Mouse (Mus musculus) CH12.LX (cell line): ENCODE measurements around the gene Vil1. TPM values are rescaled to one million over a fixed set of nuclear protein-coding genes. Genes with fewer than 3 reads are reported as not detected.
A peak's percentile ranks its signal among the peaks of the same experiment; 100 is the strongest.

ENCODE experiments used
- DNase-seq: peaks from one replicate; pipeline ENCODE4 v3.0.0-alpha.2; 2013; ENCODE audit errors: extremely low read depth
- H3K27ac ChIP-seq: 2 replicates; pipeline ENCODE4 v1.5.1; 2012; ENCODE audit warnings: low read depth, mild to moderate bottlenecking, control low read depth, moderate library complexity; ENCODE audit not compliant: insufficient read depth
- H3K27me3 ChIP-seq: replicated peaks from 2 replicates; pipeline ENCODE3; 2012; ENCODE audit warnings: inconsistent platforms
- H3K36me3 ChIP-seq, 2 experiments: replicated peaks in 1 of 2; 2 replicates each; pipeline versions ENCODE3 to v1.6.1; 2012; ENCODE audit warnings: inconsistent platforms in 1 of 2, low read length in 1 of 2, mild to moderate bottlenecking in 1 of 2, mixed read lengths in 1 of 2, moderate library complexity in 1 of 2; ENCODE audit not compliant: control insufficient read depth in 1 of 2, insufficient read depth in 1 of 2
- H3K4me1 ChIP-seq, 2 experiments: 2 replicates each; pipeline ENCODE4 v1.6.1; 2012; ENCODE audit warnings: inconsistent platforms in 1 of 2, moderate library complexity in 1 of 2; ENCODE audit not compliant: insufficient read depth in 2 of 2, control insufficient read depth in 1 of 2
- H3K4me2 ChIP-seq: 2 replicates; pipeline ENCODE4 v1.6.1; 2012; ENCODE audit warnings: low read depth, mild to moderate bottlenecking, control low read depth; ENCODE audit not compliant: poor library complexity, insufficient read depth, severe bottlenecking
- H3K4me3 ChIP-seq, 3 experiments: fragments of 150-350 bp in 1 of 3; sonication (generic) in 1 of 3; replicated peaks in 1 of 3; 2 replicates each; pipeline versions ENCODE3 to v1.5.1; 2011 to 2012; ENCODE audit warnings: low read depth in 2 of 3, low read length in 2 of 3, mild to moderate bottlenecking in 2 of 3, moderate library complexity in 2 of 3, control low read depth in 1 of 3, improper control_type of control experiment in 1 of 3, inconsistent platforms in 1 of 3, mixed read lengths in 1 of 3; ENCODE audit not compliant: poor library complexity in 1 of 3
- H3K79me2 ChIP-seq: replicated peaks from 2 replicates; pipeline ENCODE4 v1.6.1; 2012; ENCODE audit warnings: mild to moderate bottlenecking, moderate library complexity; ENCODE audit not compliant: control insufficient read depth, poor library complexity, insufficient read depth, severe bottlenecking; ENCODE audit errors: extremely low read depth
- H3K9ac ChIP-seq: 2 replicates; pipeline ENCODE4 v1.6.1; 2012; ENCODE audit warnings: low read depth, mild to moderate bottlenecking, control low read depth, moderate library complexity; ENCODE audit not compliant: insufficient read depth
- H3K9me3 ChIP-seq: replicated peaks from 2 replicates; pipeline ENCODE3; 2012; ENCODE audit warnings: low read length, inconsistent platforms, mixed read lengths
- BHLHE40 ChIP-seq: IDR thresholded peaks from 2 replicates; pipeline ENCODE4 v1.6.1; 2011; ENCODE audit warnings: mild to moderate bottlenecking, low read depth, low read length, improper control_type of control experiment
- CHD1 ChIP-seq: IDR thresholded peaks from 2 replicates; pipeline ENCODE4 v1.6.1; 2012; ENCODE audit warnings: low read depth, low read length, improper control_type of control experiment, inconsistent platforms
- CHD2 ChIP-seq: IDR thresholded peaks from 2 replicates; pipeline ENCODE4 v1.6.1; 2011; ENCODE audit warnings: low read length, improper control_type of control experiment
- CTCF ChIP-seq, 2 experiments: IDR thresholded peaks in 1 of 2; conservative IDR thresholded peaks in 1 of 2; 2 replicates each; pipeline ENCODE4 v1.5.1; 2011 to 2012; ENCODE audit warnings: low read depth in 2 of 2, low read length in 2 of 2, improper control_type of control experiment in 1 of 2, inconsistent platforms in 1 of 2, mild to moderate bottlenecking in 1 of 2, moderate library complexity in 1 of 2
- E2F4 ChIP-seq: IDR thresholded peaks from 2 replicates; pipeline ENCODE4 v1.6.1; 2011; ENCODE audit warnings: low read depth, low read length, improper control_type of control experiment; ENCODE audit not compliant: insufficient replicate concordance
- ELF1 ChIP-seq: IDR thresholded peaks from 2 replicates; pipeline ENCODE4 v1.6.1; 2014; ENCODE audit warnings: low read depth, mild to moderate bottlenecking, inconsistent platforms, low read length, improper control_type of control experiment
- EP300 ChIP-seq: IDR thresholded peaks from 2 replicates; pipeline ENCODE4 v1.6.1; 2011; ENCODE audit warnings: low read length, improper control_type of control experiment
- ETS1 ChIP-seq: conservative IDR thresholded peaks from 2 replicates; pipeline ENCODE4 v1.6.1; 2012; ENCODE audit warnings: low read depth, mild to moderate bottlenecking, inconsistent platforms, low read length, improper control_type of control experiment, moderate library complexity
- GABPA ChIP-seq: IDR thresholded peaks from 2 replicates; pipeline ENCODE4 v1.6.1; 2012; ENCODE audit warnings: low read depth, low read length, improper control_type of control experiment, inconsistent platforms; ENCODE audit not compliant: insufficient replicate concordance
- IRF4 ChIP-seq: IDR thresholded peaks from 2 replicates; pipeline ENCODE4 v1.6.1; 2014; ENCODE audit warnings: low read depth, mild to moderate bottlenecking, inconsistent platforms, low read length, improper control_type of control experiment
- JUND ChIP-seq: conservative IDR thresholded peaks from 2 replicates; pipeline ENCODE4 v1.6.1; 2011; ENCODE audit warnings: low read depth, low read length, improper control_type of control experiment
- MAFK ChIP-seq: IDR thresholded peaks from 2 replicates; pipeline ENCODE4 v1.6.1; 2011; ENCODE audit warnings: low read length, improper control_type of control experiment; ENCODE audit not compliant: insufficient replicate concordance
- MAX ChIP-seq: IDR thresholded peaks from 2 replicates; pipeline ENCODE4 v1.6.1; 2011; ENCODE audit warnings: low read length, improper control_type of control experiment
- MAZ ChIP-seq: IDR thresholded peaks from 2 replicates; pipeline ENCODE4 v1.6.1; 2012; ENCODE audit warnings: low read depth, mild to moderate bottlenecking, inconsistent platforms, low read length, improper control_type of control experiment, moderate library complexity
- MYC ChIP-seq: IDR thresholded peaks from 2 replicates; pipeline ENCODE4 v1.6.1; 2011; ENCODE audit warnings: low read depth, mild to moderate bottlenecking, improper control_type of control experiment, low read length
- NRF1 ChIP-seq: IDR thresholded peaks from 2 replicates; pipeline ENCODE4 v1.6.1; 2014; ENCODE audit warnings: low read depth, mild to moderate bottlenecking, inconsistent platforms, low read length, improper control_type of control experiment, moderate library complexity
- PAX5 ChIP-seq: IDR thresholded peaks from 2 replicates; pipeline ENCODE4 v1.6.1; 2012; ENCODE audit warnings: low read length, inconsistent platforms, mixed read lengths
- POLR2A ChIP-seq: IDR thresholded peaks from 2 replicates; pipeline ENCODE4 v1.6.1; 2011; ENCODE audit warnings: low read depth, mild to moderate bottlenecking, improper control_type of control experiment, low read length
- POLR2AphosphoS2 ChIP-seq: IDR thresholded peaks from 2 replicates; pipeline ENCODE4 v1.6.1; 2011; ENCODE audit warnings: low read depth, low read length, improper control_type of control experiment
- RAD21 ChIP-seq: IDR thresholded peaks from 2 replicates; pipeline ENCODE4 v1.6.1; 2011; ENCODE audit warnings: low read depth, mild to moderate bottlenecking, low read length, improper control_type of control experiment, moderate library complexity
- RCOR1 ChIP-seq: conservative IDR thresholded peaks from 2 replicates; pipeline ENCODE4 v1.6.1; 2012; ENCODE audit warnings: low read depth, mild to moderate bottlenecking, inconsistent platforms, low read length, improper control_type of control experiment
- SMC3 ChIP-seq: IDR thresholded peaks from 2 replicates; pipeline ENCODE4 v1.6.1; 2011; ENCODE audit warnings: low read depth, low read length, improper control_type of control experiment
- TBP ChIP-seq: conservative IDR thresholded peaks from 2 replicates; pipeline ENCODE4 v1.6.1; 2011; ENCODE audit warnings: low read depth, low read length, improper control_type of control experiment
- TCF12 ChIP-seq: IDR thresholded peaks from 2 replicates; pipeline ENCODE4 v1.6.1; 2014; ENCODE audit warnings: low read depth, mild to moderate bottlenecking, inconsistent platforms, low read length, improper control_type of control experiment
- UBTF ChIP-seq: IDR thresholded peaks from 2 replicates; pipeline ENCODE4 v1.6.1; 2012; ENCODE audit warnings: low read depth, mild to moderate bottlenecking, inconsistent platforms, low read length, improper control_type of control experiment, moderate library complexity
- USF1 ChIP-seq: IDR thresholded peaks from 2 replicates; pipeline ENCODE4 v1.6.1; 2014; ENCODE audit warnings: low read depth, mild to moderate bottlenecking, inconsistent platforms, low read length, improper control_type of control experiment
- USF2 ChIP-seq: conservative IDR thresholded peaks from 2 replicates; pipeline ENCODE4 v1.6.1; 2011; ENCODE audit warnings: low read depth, low read length, improper control_type of control experiment
- ZKSCAN1 ChIP-seq: IDR thresholded peaks from 2 replicates; pipeline ENCODE4 v1.6.1; 2012; ENCODE audit warnings: low read depth, inconsistent platforms, low read length, improper control_type of control experiment, borderline replicate concordance
- ZMIZ1 ChIP-seq: IDR thresholded peaks from 2 replicates; pipeline ENCODE4 v1.6.1; 2012; ENCODE audit warnings: low read depth, mild to moderate bottlenecking, inconsistent platforms, low read length, improper control_type of control experiment
- ZNF384 ChIP-seq: IDR thresholded peaks from 2 replicates; pipeline ENCODE4 v1.6.1; 2012; ENCODE audit warnings: low read depth, low read length, improper control_type of control experiment, inconsistent platforms
- dilution Hi-C: fragments of 300-500 bp; cut with MboI; formaldehyde crosslinking; loops from 2 replicates; pipeline ENCODE4 v1.14.3; 2020; ENCODE audit warnings: low sequenced_read_pairs; ENCODE audit not compliant: extremely low pct_unique_long_range_greater_than_20kb, extremely low pct_ligation_motif_present
- in situ Hi-C: fragments of 300-500 bp; cut with MboI; formaldehyde crosslinking; loops from 3 replicates; pipeline ENCODE4 v1.14.3; 2019; ENCODE audit warnings: low sequenced_read_pairs, low pct_ligation_motif_present, low pct_unique_long_range_greater_than_20kb, mixed read lengths
- polyA plus RNA-seq: library from polyadenylated mRNA; unstranded; fragments of >175 nt; gene quantifications from 2 replicates; pipeline ENCODE4 v1.2.1, GENCODE M21; 2012; ENCODE audit warnings: low read depth; ENCODE audit not compliant: insufficient read length
- total RNA-seq, 2 experiments: library from RNA; depleted of rRNA; stranded (reverse); fragments of 300-350 nt in 1 of 2; fragments of >200 nt in 1 of 2; gene quantifications; 2 replicates each; pipeline ENCODE4 v1.2.3; 2012 to 2014

Gene Vil1
- total and polyA plus RNA-seq, 3 experiments: 0.08 to 0.10 TPM; not detected in 1

DNA sequence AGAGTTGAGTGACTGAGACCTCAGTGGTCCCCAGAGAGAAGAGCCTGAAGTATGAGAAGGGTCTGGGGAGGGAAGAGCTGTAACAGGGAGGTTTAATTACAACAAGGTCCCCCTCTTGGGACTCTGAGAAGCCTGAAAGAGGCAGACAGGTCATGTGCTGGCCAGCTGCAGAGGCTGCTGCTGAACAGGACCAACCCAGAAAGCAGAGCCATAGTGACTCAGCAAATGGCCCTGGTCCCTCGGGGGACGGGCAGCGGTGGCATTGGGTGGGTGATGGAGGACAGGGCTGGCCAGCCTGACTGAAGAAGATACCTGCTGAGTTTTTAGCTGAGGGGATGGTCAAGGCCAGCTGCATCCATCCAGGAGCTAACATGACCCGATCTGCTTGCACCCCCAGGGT lies 32.8 kb upstream of the Vil1 start:
- Histone ChIP-seq H3K36me3 (no peaks in the 10 kb centered on the region), H3K9ac (no peak overlapping the region), H3K79me2 (no peaks in the 10 kb centered on the region), H3K27me3 (no peaks in the 10 kb centered on the region), H3K4me3 (peak overlapping the region in 1 of 3 experiments; percentile 42), H3K27ac (peak overlapping the region; percentile 47), H3K9me3 (no peaks in the 10 kb centered on the region), H3K4me2 (0 out of 2 replicates have a peak overlapping the region, but pooled peaks have one; percentile 1), H3K4me1 (peaks cover 42 to 60% of the 10 kb centered on the region in 2 experiments)
- in situ Hi-C loops: no loop called here
- peak; percentile 2; the same call in 1 of the 2 replicates for TF ChIP-seq EP300
- TF ChIP-seq TCF12: peak; percentile 79
- peak; percentile 28 for TF ChIP-seq USF1
- TF ChIP-seq BHLHE40: peak; percentile 93
- no peak for TF ChIP-seq CTCF (conservative IDR thresholded peaks at IDR 0.05 in 1 of 2, IDR thresholded peaks at IDR 0.05 in 1 of 2; ENCODE audit: low read depth in 2 of 2, low read length in 2 of 2)
- no peak for TF ChIP-seq ZMIZ1
- peak; percentile 90 for TF ChIP-seq ETS1
- peak; percentile 11; the same call in 1 of the 2 replicates for TF ChIP-seq IRF4
- TF ChIP-seq GABPA: peak; percentile 27; the same call in 1 of the 2 replicates
- TF ChIP-seq ZKSCAN1: no peak
- TF ChIP-seq MAX: 0 out of 2 replicates have a peak, but pooled peaks have one; percentile 8
- no peak for TF ChIP-seq SMC3
- peak; percentile 75 for TF ChIP-seq MAFK
- TF ChIP-seq MYC: 0 out of 2 replicates have a peak, but pooled peaks have one; percentile 8
- DNase-seq: peak; percentile 74
- dilution Hi-C loops: no loop called here

DNA sequence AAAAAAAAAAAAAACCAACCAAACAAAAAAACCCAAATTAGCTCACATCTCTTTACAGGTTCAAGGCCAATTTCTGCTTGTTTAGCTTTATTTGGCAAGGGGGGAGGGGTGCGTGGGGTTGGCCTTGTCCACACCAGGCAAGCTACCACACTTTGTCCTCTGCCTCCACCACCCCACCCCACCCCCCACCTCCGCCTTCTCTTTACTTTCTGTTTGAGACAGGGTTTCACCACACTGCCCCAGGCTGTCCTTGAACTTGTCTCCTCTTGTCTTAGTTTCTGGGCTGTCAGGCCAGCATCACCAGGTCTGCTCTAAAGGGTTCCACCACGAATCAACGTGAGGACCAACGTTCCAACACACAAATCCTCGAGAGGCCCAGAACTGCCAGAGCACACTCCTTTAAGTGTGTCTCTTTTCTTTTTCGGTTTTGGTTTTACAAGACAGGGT lies 30.1 kb upstream of the Vil1 start:
- Histone ChIP-seq H3K79me2 (no peaks in the 10 kb centered on the region), H3K27ac (peak overlapping the region; percentile 93), H3K4me1 (peaks cover 52 to 83% of the 10 kb centered on the region in 2 experiments), H3K36me3 (peaks cover 0 to 10% of the 10 kb centered on the region in 2 experiments), H3K9me3 (no peaks in the 10 kb centered on the region), H3K27me3 (no peaks in the 10 kb centered on the region), H3K4me3 (peak overlapping the region in 1 of 3 experiments; percentile 27), H3K4me2 (peak overlapping the region; percentile 59), H3K9ac (peak overlapping the region; percentile 33; the same call in 1 of the 2 replicates)
- in situ Hi-C loops (no loop called here), dilution Hi-C loops (no loop called here)
- peak; percentile 74 for DNase-seq
- TF ChIP-seq GABPA (no peak), TBP (peak; percentile 60; the same call in 1 of the 2 replicates), ZMIZ1 (peak; percentile 72; the same call in 1 of the 2 replicates), CHD2 (peak; percentile 86), UBTF (peak; percentile 74; the same call in 1 of the 2 replicates), MAX (peak; percentile 77), POLR2AphosphoS2 (no peak), TCF12 (peak; percentile 62), MYC (peak; percentile 32; the same call in 1 of the 2 replicates), MAFK (0 out of 2 replicates have a peak, but pooled peaks have one; percentile 54), JUND (0 out of 2 replicates have a peak, but pooled peaks have one; percentile 21), RAD21 (no peak), NRF1 (no peak), CHD1 (no peak; the same call in 1 of the 2 replicates), USF2 (no peak), RCOR1 (peak; percentile 94), ELF1 (peak; percentile 6; the same call in 1 of the 2 replicates), CTCF (conservative IDR thresholded peaks at IDR 0.05 in 1 of 2, IDR thresholded peaks at IDR 0.05 in 1 of 2; ENCODE audit: low read depth in 2 of 2, low read length in 2 of 2) (no peak), ZKSCAN1 (no peak), IRF4 (peak; percentile 88), E2F4 (no peak), PAX5 (no peak), ZNF384 (peak; percentile 88), USF1 (no peak), POLR2A (peak; percentile 42; the same call in 1 of the 2 replicates), BHLHE40 (peak; percentile 94), MAZ (peak; percentile 82)
